Mouse (Mus musculus): Measurements from ENCODE around the gene Fbxl17. TPM values are rescaled to one million over a fixed set of nuclear protein-coding genes. Genes with fewer than 3 reads are reported as not detected.
A peak's percentile ranks its signal among the peaks of the same experiment; 100 is the strongest.

The Fbxl17 gene
- total RNA-seq, 2 experiments from 2014 or later = 32.5 to 33.9 TPM

- intact Hi-C loops (cut with DNase I) = no loop called here
- DNase-seq = no peak
These were observed 94.3 kb downstream of the Fbxl17 start for GRCm38 (mm10) chr17:63405471-63405870.

DNA sequence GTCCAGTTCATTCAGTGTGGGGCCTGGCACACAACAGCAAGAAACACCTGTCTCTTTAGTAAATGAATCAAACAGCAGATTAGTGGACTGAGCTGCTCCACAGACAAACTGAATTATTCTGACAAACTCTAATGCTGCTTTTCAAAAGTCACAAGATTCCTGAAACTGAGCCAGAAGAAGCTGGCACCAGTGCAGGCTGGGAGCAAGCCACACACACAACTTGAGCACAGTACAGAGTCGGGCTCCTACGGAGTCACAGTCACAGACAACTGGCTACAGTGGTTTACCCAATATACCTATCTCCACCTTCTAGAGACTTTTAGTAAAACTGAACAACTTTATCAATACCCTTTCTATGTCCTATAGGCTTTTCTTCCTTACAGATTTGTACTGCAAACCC is 94.8 kb downstream of the Fbxl17 start:
- intact Hi-C loops (cut with DNase I) = no loop called here
- DNase-seq = peak; percentile 59 to 61

DNA sequence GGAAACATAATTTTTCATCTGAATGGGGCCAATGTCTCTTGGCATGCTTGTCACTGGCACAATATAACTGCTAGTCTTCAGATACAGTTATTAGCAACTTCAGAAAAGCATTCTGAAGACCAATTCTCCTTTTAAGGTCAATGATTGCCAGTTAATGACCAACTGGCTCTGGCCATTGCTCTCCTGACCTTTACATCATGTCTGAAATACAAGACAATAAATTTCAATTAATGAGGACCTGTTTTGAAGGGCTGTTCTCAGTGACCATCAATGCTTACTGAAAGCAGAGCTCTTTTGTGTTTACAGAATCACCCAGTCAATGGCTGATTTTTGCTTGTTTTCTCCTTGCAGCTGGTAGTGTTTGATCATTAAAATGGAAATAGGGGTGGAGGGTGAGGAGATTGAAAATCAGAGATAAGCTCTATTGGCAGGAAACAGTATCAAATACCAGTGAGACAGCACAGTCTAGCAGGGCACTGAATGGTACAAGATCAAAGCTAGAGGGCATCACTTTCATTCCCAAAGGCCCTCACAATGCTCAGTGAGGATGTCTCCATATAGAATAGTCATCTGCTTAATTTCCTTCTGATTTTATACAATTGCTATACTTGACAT is 95.9 kb downstream of the Fbxl17 start:
- intact Hi-C loops (cut with DNase I) = no loop called here

GRCm38 (mm10) chr17:63402741-63403681 is 96.8 kb downstream of the Fbxl17 start:
- intact Hi-C loops (cut with DNase I) = no loop called here

More for the DNA sequence above, 95.9 kb downstream of the Fbxl17 start:
- DNase-seq = no peak

GRCm38 (mm10) chr17:63402170-63402569 is 97.6 kb downstream of the Fbxl17 start:
- intact Hi-C loops (cut with DNase I) = no loop called here
- no peak for DNase-seq

More at GRCm38 (mm10) chr17:63402741-63403681, 96.8 kb downstream of the Fbxl17 start:
- DNase-seq = peak; percentile 23 to 43

- no peak for DNase-seq
- intact Hi-C loops (cut with DNase I) = no loop called here
These were observed 99.2 kb downstream of the Fbxl17 start for GRCm38 (mm10) chr17:63400640-63401039.

- intact Hi-C loops (cut with DNase I) = no loop called here
- DNase-seq = no peak
These were observed 100.0 kb downstream of the Fbxl17 start for GRCm38 (mm10) chr17:63399816-63400215.

GRCm38 (mm10) chr17:63391506-63391905 is 108.3 kb downstream of the Fbxl17 start:
- DNase-seq = no peak
- intact Hi-C loops (cut with DNase I) = no loop called here

DNA sequence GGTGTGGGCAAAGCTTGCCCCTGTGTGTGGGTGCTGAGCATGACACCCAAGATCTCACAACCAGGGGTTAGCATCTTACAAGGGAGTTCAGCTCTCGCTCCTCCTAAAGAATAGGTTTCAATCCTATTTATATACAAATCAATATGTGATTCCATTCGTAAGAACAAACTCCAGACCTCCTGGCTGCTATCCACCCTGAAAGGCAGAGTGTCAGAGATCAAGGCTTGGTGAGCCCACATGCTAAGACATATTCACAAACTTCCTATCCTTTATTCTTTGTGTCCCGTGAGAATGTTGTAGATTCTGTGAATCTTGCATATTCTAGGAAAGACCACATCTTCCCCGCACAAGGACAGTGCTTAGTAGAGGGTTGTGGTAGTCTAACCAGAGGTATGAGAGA is 108.9 kb downstream of the Fbxl17 start:
- DNase-seq = no peak
- intact Hi-C loops (cut with DNase I) = no loop called here

DNA sequence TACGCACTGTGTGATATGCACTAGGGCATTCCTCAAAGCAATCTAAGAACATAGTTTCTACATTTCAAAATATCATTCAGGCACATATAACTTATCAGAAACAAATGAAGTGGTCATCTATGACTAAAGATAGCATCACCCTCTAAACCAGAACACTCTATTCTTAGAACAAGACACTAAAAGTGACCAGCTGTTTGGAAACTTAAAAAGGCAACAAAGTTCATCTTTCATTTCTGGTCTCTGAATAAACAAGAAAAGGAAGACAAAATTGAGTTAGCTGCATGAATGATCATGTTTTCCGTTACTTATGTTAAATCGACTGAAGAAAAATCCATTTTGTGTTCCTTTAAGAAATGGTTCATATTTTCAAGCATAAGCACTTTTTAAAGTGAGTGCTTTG is 128.8 kb downstream of the Fbxl17 start:
- no peak for DNase-seq
- intact Hi-C loops (cut with DNase I) = no loop called here

- intact Hi-C loops (cut with DNase I) = no loop called here
- DNase-seq = no peak
These were observed 130.0 kb downstream of the Fbxl17 start for GRCm38 (mm10) chr17:63369631-63370310.

GRCm38 (mm10) chr17:63367476-63367875 is 132.3 kb downstream of the Fbxl17 start:
- intact Hi-C loops (cut with DNase I) = no loop called here
- no peak for DNase-seq

- intact Hi-C loops (cut with DNase I) = no loop called here
- no peak for DNase-seq
These were observed 133.8 kb downstream of the Fbxl17 start for GRCm38 (mm10) chr17:63366045-63366444.

DNA sequence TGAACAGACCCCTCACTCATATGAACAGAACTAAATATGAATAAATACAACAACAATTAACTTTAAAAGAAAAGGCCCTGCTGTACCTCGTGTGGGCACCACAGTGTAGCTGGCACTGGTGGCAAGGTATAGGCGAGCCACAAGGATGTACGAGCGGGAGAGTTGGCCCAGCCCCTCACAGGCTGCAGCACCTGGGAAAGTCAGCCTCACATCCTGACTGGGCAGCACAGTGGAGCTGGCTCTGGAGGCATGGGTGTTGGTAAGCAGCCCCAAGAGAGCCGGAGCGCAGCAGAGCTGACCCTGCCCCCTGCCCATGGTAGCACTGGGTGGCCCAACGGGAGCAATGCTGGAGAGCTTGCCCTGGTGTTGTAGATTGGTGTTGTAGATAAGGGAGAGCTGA is 135.2 kb downstream of the Fbxl17 start:
- intact Hi-C loops (cut with DNase I) = no loop called here

GRCm38 (mm10) chr17:63362196-63362595 is 137.6 kb downstream of the Fbxl17 start:
- intact Hi-C loops (cut with DNase I) = no loop called here
- no peak for DNase-seq

More for the DNA sequence above, 135.2 kb downstream of the Fbxl17 start:
- DNase-seq = no peak

GRCm38 (mm10) chr17:63361679-63362078 is 138.1 kb downstream of the Fbxl17 start:
- intact Hi-C loops (cut with DNase I) = no loop called here
- no peak for DNase-seq

DNA sequence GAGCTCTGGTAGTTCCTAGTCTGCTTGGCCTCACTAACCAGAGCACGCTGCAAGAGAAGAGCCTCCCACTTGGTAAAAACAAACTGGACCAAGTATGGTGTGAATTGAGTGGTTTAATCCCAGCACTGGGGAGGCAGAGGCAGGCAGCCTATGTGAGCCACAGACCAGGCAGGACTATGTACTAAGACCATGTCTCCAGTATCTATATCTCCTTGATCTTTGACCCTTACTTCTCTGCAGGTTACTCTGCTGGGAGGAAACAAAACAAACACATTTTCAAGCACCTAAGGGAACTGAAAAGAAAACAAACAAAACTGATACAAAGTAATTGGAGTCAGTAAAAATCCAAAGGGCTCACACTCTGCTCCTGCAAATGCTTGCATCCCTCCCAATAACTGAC is 141.0 kb downstream of the Fbxl17 start:
- DNase-seq = no peak
- intact Hi-C loops (cut with DNase I) = no loop called here

GRCm38 (mm10) chr17:63356202-63356601 is 143.6 kb downstream of the Fbxl17 start:
- DNase-seq = no peak
- intact Hi-C loops (cut with DNase I) = no loop called here

DNA sequence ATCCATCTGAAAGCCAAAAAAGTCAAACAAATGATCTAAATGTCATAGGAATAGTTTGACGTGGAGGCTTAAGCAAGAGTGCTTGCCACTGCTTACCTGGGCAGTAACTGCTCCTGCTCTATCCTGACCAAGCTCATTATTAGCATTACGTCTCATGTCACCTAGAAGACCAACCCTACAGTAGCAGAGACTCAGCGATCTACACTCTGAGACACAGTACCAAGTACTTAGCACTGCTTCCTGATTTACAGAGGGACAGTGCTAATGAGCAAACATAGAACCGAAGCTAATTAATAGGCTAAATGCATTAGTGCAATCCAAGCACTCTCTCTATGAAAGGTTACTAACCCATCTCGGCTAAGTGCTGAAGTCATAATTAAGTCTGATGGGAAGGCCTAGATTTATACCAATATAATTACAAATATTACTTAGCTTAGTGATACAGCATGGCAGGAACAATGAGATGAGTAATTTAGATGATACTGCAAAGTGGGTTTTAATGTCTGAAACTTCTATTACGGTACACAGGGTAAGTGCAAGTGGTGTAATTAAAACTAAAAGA is 147.1 kb downstream of the Fbxl17 start:
- intact Hi-C loops (cut with DNase I) = no loop called here
- no peak for DNase-seq

GRCm38 (mm10) chr17:63351682-63352081 is 148.1 kb downstream of the Fbxl17 start:
- intact Hi-C loops (cut with DNase I) = no loop called here
- no peak for DNase-seq

DNA sequence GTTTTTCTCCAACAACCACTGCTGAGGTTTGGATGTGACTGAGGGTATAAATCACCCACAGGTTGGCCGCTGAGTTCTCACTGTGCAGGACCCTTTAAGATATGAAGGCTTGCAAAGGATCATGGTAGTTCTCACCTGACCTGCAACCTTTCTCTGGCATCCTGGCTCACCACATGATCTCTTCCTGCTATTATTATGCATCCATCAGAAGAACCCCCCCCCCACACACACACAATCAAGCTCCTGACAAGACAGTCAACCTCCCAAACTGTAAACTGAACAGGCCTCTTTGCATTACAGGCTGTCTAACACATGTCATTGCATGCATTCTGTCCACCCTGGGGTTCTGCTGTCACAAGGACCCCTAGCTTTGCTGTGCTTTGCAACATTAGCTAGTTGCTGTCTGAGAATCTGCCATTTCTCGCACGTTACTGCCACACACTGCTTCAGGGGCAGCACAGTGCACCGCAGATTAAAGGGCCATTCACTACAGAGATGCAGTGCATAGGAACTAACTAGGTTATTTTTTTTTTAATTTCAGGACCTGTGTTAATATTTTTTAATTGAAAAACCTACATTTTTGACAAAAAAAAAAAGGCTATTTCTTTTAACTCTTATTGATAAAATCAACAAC is 148.8 kb downstream of the Fbxl17 start:
- no peak for DNase-seq
- intact Hi-C loops (cut with DNase I) = no loop called here
